Comparison of ENCODE assay signal across 8 mouse cellular contexts in the genomic region with DNA sequence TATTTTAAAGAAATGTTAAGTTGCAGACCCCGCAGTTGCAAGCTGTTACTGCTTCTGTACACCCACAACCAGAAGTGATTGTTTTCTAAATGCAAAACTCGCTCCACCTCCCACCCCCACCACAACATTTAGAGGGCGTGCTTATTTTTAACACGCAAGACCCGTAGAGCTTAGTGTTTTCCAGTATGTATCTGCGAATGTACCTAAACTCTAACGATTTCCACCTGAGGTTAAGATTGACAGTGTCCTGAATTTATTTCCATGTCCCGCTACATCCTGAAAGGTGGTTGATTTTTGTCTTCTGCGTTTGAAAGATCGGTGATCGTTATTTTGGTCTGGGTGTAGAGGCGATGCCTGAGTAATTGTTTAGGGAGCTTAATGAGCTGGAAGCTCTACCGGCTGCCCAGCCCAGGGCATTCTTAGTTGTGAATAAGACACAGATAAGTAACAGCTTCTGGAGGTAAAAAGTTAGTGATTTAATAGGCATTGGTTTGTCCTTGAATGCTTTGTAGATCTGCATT. TPM values are rescaled to one million over a fixed set of nuclear protein-coding genes. Genes with fewer than 3 reads are reported as not detected.
DNase-seq lines count a peak whose midpoint lies in the region; ATAC-seq and TF ChIP-seq lines count a peak whose summit lies in the region.

No protein-coding gene starts in this region.

- no peaks in the 10 kb centered on the region for H3K4me1 ChIP-seq in heart, embryonic 11.5 days (ENCODE audit: control insufficient read depth, insufficient read depth, low read length)
- H3K4me1 ChIP-seq in forebrain, postnatal 0 days (ENCODE audit: insufficient read depth), result no peaks in the 10 kb centered on the region
- H3K4me1 ChIP-seq in limb, embryonic 15.5 days, result peaks cover 15% of the 10 kb centered on the region

- H3K9ac ChIP-seq in heart, embryonic 11.5 days (ENCODE audit: low read depth, low read length), result peak overlapping the region; percentile 75
- H3K9ac ChIP-seq in forebrain, postnatal 0 days, result peak overlapping the region; percentile 55
- no peak overlapping the region for H3K9ac ChIP-seq in limb, embryonic 15.5 days

- DNase-seq in heart, postnatal 36 days, result no peak
- peak; percentile 60 for DNase-seq in Muller cell, postnatal 12 days (ENCODE audit: inconsistent ontology term)
- peak; percentile 56 for DNase-seq in forebrain, postnatal 0 days
- peak; percentile 67 for DNase-seq in retina, postnatal 1 day
- no peak for DNase-seq in layer of hippocampus, postnatal 25 days (ENCODE audit: extremely low spot score in 1 of 2, low spot score in 1 of 2)

- peaks cover 23% of the 10 kb centered on the region for H3K27me3 ChIP-seq in heart, embryonic 11.5 days (ENCODE audit: control insufficient read depth, insufficient read depth, low read length)
- peaks cover 23% of the 10 kb centered on the region for H3K27me3 ChIP-seq in forebrain, postnatal 0 days (ENCODE audit: insufficient read depth, low read length)
- peaks cover 39% of the 10 kb centered on the region for H3K27me3 ChIP-seq in limb, embryonic 15.5 days

- no peak for ATAC-seq in heart, embryonic 11.5 days (replicated peaks; ENCODE audit: insufficient number of reproducible peaks, low FRiP score, low TSS enrichment)
- no peak for ATAC-seq in forebrain, postnatal 0 days
- ATAC-seq in limb, embryonic 15.5 days (ENCODE audit: insufficient number of reproducible peaks, low FRiP score, low TSS enrichment, low read depth), result no peak
- no peak for ATAC-seq in activated CD4-positive, CD25-positive, alpha-beta regulatory T cell, adult 4 months

- H3K4me3 ChIP-seq in heart, embryonic 11.5 days (ENCODE audit: low read depth, low read length), result peak overlapping the region; percentile 88
- H3K4me3 ChIP-seq in forebrain, postnatal 0 days (ENCODE audit: low read depth, low read length), result peak overlapping the region; percentile 71
- peak overlapping the region; percentile 73 for H3K4me3 ChIP-seq in limb, embryonic 15.5 days

- peak overlapping the region; percentile 95 for H3K4me2 ChIP-seq in heart, embryonic 11.5 days
- peak overlapping the region; percentile 95 for H3K4me2 ChIP-seq in forebrain, postnatal 0 days (ENCODE audit: low read depth)
- H3K4me2 ChIP-seq in limb, embryonic 15.5 days, result peak overlapping the region; percentile 98

- WGBS in heart, embryonic 11.5 days (ENCODE audit: insufficient replicate concordance), result 8% methylated on average over 13 of the region's 13 CpGs
- WGBS in forebrain, postnatal 0 days, result under 1% methylated on average over 13 of the region's 13 CpGs
- 5% methylated on average over 13 of the region's 13 CpGs for WGBS in limb, embryonic 15.5 days

- no peak for TF ChIP-seq CTCF in forebrain, postnatal 0 days (IDR thresholded peaks at IDR 0.05; ENCODE audit: low read depth)

- no peaks in the 10 kb centered on the region for H3K36me3 ChIP-seq in heart, embryonic 11.5 days (ENCODE audit: control insufficient read depth, insufficient read depth, low read length)
- H3K36me3 ChIP-seq in forebrain, postnatal 0 days (ENCODE audit: insufficient read depth), result no peaks in the 10 kb centered on the region
- H3K36me3 ChIP-seq in limb, embryonic 15.5 days, result no peaks in the 10 kb centered on the region

- intact Hi-C loops in heart, postnatal 36 days (cut with DNase I), result no loop called here

- H3K9me3 ChIP-seq in heart, embryonic 11.5 days (replicated peaks; ENCODE audit: control insufficient read depth, low read length), result no peaks in the 10 kb centered on the region
- H3K9me3 ChIP-seq in forebrain, postnatal 0 days (ENCODE audit: low read length), result no peaks in the 10 kb centered on the region
- no peaks in the 10 kb centered on the region for H3K9me3 ChIP-seq in limb, embryonic 15.5 days

- H3K27ac ChIP-seq in heart, embryonic 11.5 days (ENCODE audit: low read depth, low read length), result no peak overlapping the region
- no peak overlapping the region for H3K27ac ChIP-seq in forebrain, postnatal 0 days (ENCODE audit: low read depth, low read length)
- H3K27ac ChIP-seq in limb, embryonic 15.5 days, result no peak overlapping the region

RNA-seq across cellular contexts. Expression of gene Map7, which starts 1.6 kb away (rescaled TPM):
- 2.8 and 3.9 TPM in 2 replicates for polyA plus RNA-seq in heart, embryonic 11.5 days (2014; fragmentation: Nextera tagmentation; extraction: Ambion mirVana)
- 10 to 100 TPM; 21.0 to 23.3 TPM for total RNA-seq in heart, postnatal 36 days (2021)
- total RNA-seq in forebrain, postnatal 0 days (2014; rRNA removed), result 6.9 and 14.5 TPM in 2 replicates
- 4.3 and 6.3 TPM in 2 replicates for polyA plus RNA-seq in forebrain, postnatal 0 days (2015; fragmentation: Nextera tagmentation; extraction: Ambion mirVana)
- 12.3 and 13.2 TPM in 2 replicates for polyA plus RNA-seq in limb, embryonic 15.5 days (2015; fragmentation: Nextera tagmentation; extraction: Ambion mirVana)
- polyA plus RNA-seq in activated CD4-positive, CD25-positive, alpha-beta regulatory T cell, adult 4 months (2017; shearing (Covaris generic)), result 1 to 10 TPM; 4.8 to 5.2 TPM
- 100 to 1,000 TPM in 1 of 2 experiments, 10 to 100 TPM in 1; 90.6 to 102 TPM for total RNA-seq in layer of hippocampus, postnatal 25 days (2021)

Comparison
In these comparisons a context has a peak if more than half of its experiments do, and no peak if none do; other contexts are left out.
1. DNase-seq: peak in Muller cell, postnatal 12 days (single experiment), forebrain, postnatal 0 days (single experiment) and retina, postnatal 1 day (single experiment); none in heart, postnatal 36 days (0 of 2) and layer of hippocampus, postnatal 25 days (0 of 2).
2. Peak in every context shown above with its lines, with median percentiles within 50 percentile points of each other: H3K4me2 ChIP-seq and H3K4me3 ChIP-seq.